Mouse (Mus musculus) thymus, adult 2 months (tissue): ENCODE measurements around the gene Ece1. TPM values are rescaled to one million over a fixed set of nuclear protein-coding genes. Genes with fewer than 3 reads are reported as not detected.

ENCODE experiments used
- DNase-seq: peaks from one replicate; pipeline ENCODE4 v3.0.0; 2021
- H3K27ac ChIP-seq: fragments of 200-500 bp; 2 replicates; pipeline ENCODE4 v1.5.1; 2012; ENCODE audit warnings: low read length, control low read depth; ENCODE audit not compliant: control insufficient read depth, insufficient read depth
- H3K27me3 ChIP-seq: fragments of 200-500 bp; 2 replicates; pipeline ENCODE4 v1.6.1; 2012; ENCODE audit warnings: mild to moderate bottlenecking, low read length, moderate library complexity, mixed read lengths; ENCODE audit not compliant: control insufficient read depth, insufficient read depth
- H3K36me3 ChIP-seq: fragments of 200-500 bp; 2 replicates; pipeline ENCODE4 v1.6.1; 2012; ENCODE audit warnings: mild to moderate bottlenecking, low read length, moderate library complexity; ENCODE audit not compliant: control insufficient read depth, insufficient read depth
- H3K4me1 ChIP-seq: fragments of 200-500 bp; replicated peaks from 2 replicates; pipeline ENCODE4 v1.6.1; 2012; ENCODE audit warnings: low read length; ENCODE audit not compliant: control insufficient read depth, insufficient read depth
- H3K4me3 ChIP-seq: fragments of 200-500 bp; 2 replicates; pipeline ENCODE4 v1.5.1; 2012; ENCODE audit warnings: mild to moderate bottlenecking, low read length, control low read depth, moderate library complexity; ENCODE audit not compliant: control insufficient read depth, insufficient read depth
- CTCF ChIP-seq: fragments of 200-500 bp; IDR thresholded peaks from 2 replicates; pipeline ENCODE4 v1.5.1; 2012; ENCODE audit warnings: mild to moderate bottlenecking, control low read depth, low read length, moderate library complexity, borderline replicate concordance; ENCODE audit not compliant: control insufficient read depth, poor library complexity, insufficient read depth; ENCODE audit errors: extremely low read depth
- POLR2A ChIP-seq: fragments of 200-500 bp; IDR thresholded peaks from 2 replicates; pipeline ENCODE4 v1.6.1; 2012; ENCODE audit warnings: mild to moderate bottlenecking, low read length, control low read depth, moderate library complexity; ENCODE audit not compliant: control insufficient read depth, poor library complexity, insufficient read depth; ENCODE audit errors: extremely low read depth
- WGBS: fragments of 180-500 bp; shearing (Covaris S2); methylation state at CpG from one replicate; pipeline ENCODE4 v1.1.7; 2018; 5-methylcytosine and 5-hydroxymethylcytosine counted together
- polyA plus RNA-seq: library from polyadenylated mRNA; depleted of rRNA; stranded (reverse); fragments of >200 nt; gene quantifications from 2 replicates; pipeline ENCODE4 v1.2.3, GENCODE M21; 2012

Ece1 gene
- polyA plus RNA-seq, 1 experiment = 27.3 TPM

DNA sequence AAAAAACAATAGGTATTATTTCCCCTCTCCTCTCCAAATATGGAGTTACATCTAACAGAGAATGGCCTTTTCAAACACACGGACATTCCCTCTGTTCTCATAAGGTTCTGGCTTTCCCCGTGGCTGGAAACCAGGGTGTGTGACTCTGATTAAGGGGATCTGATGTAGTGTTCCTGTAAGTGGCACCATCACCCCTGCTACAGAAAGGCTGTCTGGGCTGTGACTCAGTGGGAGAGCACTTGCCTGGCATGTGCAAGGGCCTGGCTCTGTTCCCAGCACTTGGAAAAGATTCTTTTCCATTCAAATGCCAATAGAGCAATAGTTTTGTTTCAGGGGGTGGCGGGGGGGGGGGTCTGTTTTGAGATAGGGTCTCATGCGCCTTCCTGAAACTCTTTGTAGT, 63.1 kb downstream of the Ece1 start:
- Histone ChIP-seq H3K27ac (no peak overlapping the region), H3K27me3 (no peaks in the 10 kb centered on the region), H3K36me3 (no peaks in the 10 kb centered on the region), H3K4me1 (no peaks in the 10 kb centered on the region), H3K4me3 (no peak overlapping the region)
- no peak for TF ChIP-seq POLR2A
- no peak for TF ChIP-seq CTCF
- no peak for DNase-seq
- WGBS = 95% methylated on average over 4 of the region's 4 CpGs

DNA sequence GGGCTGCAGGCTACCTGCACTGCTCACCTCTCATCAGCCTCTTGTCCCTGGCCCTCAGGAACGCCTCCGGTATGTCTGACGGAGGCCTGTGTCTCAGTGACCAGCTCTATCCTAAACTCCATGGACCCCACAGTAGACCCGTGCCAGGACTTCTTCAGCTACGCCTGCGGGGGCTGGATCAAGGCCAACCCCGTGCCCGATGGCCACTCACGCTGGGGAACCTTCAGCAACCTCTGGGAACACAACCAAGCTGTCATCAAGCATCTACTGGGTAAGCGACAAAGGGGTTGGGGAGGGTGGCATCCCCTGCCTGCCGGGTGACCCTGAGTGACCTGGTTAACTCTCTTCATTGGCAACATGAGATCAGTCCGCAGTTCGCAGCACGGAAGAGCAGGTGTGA, 64.1 kb downstream of the Ece1 start:
- no peak for TF ChIP-seq POLR2A
- no peak for TF ChIP-seq CTCF
- no peak overlapping the region for H3K4me3 ChIP-seq
- H3K27ac ChIP-seq = no peak overlapping the region
- DNase-seq = no peak
- no peaks in the 10 kb centered on the region for H3K36me3 ChIP-seq
- H3K27me3 ChIP-seq = no peaks in the 10 kb centered on the region
- 97% methylated on average over 14 of the region's 14 CpGs for WGBS
- no peaks in the 10 kb centered on the region for H3K4me1 ChIP-seq

DNA sequence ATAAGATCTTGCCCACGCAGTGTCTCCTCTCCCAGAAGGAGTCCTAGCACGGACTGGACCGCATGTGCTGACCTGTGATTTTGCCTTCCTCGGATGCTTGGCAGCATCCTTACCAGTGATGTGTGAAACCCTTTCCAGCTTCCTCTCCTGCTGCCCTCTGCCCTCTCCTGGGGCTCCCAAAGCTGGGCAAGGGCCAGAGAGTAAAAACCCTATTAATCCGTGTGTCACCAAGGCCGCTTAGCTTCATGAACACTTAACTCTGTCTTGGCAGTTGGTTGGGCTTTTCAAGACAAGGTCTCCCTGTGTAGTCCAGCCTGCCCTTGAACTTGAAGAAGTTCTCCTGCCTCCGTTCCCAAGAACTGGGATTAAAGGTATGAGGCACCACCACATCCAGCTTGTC, 65.1 kb downstream of the Ece1 start:
- 98% methylated on average over 7 of the region's 7 CpGs for WGBS
- no peaks in the 10 kb centered on the region for H3K27me3 ChIP-seq
- no peak overlapping the region for H3K4me3 ChIP-seq
- no peak overlapping the region for H3K27ac ChIP-seq
- no peak for TF ChIP-seq POLR2A
- no peak for TF ChIP-seq CTCF
- DNase-seq = no peak
- no peaks in the 10 kb centered on the region for H3K4me1 ChIP-seq
- no peaks in the 10 kb centered on the region for H3K36me3 ChIP-seq

DNA sequence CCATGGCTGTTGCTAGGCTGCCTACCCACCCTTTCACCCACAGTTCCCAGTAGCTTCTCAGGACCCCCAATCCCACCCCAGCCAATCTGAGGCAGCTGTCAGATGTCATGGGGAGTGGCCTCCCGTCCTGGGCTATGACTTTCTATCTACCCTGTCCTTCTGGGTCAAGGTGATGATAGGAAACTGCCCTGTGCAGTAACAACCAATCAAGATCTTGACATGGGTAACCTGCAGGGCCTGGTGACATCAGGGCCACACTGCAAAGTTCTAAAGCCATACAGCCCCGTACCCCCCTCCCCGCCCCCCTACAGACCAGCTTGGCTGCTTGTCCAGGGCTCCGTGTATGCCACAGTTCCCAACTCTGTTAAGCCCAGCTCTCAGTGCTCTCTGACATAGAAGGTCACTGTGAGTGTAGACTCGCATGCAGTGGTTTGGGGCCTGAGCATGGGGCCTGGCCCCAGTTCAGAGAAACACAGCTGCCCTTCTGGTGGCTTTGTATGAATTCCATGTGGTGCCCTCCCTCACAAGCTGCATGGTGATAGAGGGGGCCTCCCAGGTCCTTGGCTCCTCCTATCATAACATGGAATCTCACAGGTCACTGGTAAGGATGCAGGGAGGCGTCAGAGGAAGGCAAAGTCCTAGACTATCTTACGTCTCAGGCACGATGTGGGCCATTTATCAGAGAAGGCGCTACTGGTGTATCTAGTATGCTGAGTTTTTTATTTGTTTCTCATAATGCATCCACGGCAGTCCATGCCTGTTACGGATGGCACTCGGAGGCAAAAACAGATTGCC, 65.9 kb downstream of the Ece1 start:
- H3K36me3 ChIP-seq = no peaks in the 10 kb centered on the region
- TF ChIP-seq CTCF (no peak), POLR2A (no peak)
- H3K27me3 ChIP-seq = no peaks in the 10 kb centered on the region
- H3K4me1 ChIP-seq = no peaks in the 10 kb centered on the region
- 97% methylated on average over 12 of the region's 12 CpGs for WGBS
- H3K27ac ChIP-seq = no peak overlapping the region
- DNase-seq = no peak
- no peak overlapping the region for H3K4me3 ChIP-seq

DNA sequence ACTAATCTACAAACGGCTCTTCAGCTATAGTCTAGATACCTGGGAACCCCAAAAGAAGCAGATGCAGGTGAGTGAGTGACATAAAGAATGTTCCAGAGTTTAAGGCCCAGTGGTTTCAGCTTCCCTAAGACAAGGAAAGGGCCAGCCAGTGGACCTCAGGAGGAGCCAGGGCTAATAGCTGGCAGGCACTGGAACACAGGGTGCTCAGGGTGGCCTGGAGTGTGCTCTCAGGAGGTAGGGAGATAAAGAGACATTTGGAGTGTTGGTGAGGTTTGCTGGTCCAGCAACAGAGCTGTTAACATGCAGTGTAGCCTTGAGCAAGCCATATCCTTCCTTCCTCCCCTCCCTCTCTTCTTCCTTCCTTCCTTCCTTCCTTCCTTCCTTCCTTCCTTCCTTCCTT, 66.8 kb downstream of the Ece1 start:
- TF ChIP-seq POLR2A = no peak
- TF ChIP-seq CTCF = no peak
- no peak overlapping the region for H3K27ac ChIP-seq
- WGBS = 100% methylated on average over 1 of the region's 1 CpGs
- H3K4me3 ChIP-seq = no peak overlapping the region
- H3K27me3 ChIP-seq = no peaks in the 10 kb centered on the region
- H3K36me3 ChIP-seq = no peaks in the 10 kb centered on the region
- no peak for DNase-seq
- H3K4me1 ChIP-seq = no peaks in the 10 kb centered on the region

DNA sequence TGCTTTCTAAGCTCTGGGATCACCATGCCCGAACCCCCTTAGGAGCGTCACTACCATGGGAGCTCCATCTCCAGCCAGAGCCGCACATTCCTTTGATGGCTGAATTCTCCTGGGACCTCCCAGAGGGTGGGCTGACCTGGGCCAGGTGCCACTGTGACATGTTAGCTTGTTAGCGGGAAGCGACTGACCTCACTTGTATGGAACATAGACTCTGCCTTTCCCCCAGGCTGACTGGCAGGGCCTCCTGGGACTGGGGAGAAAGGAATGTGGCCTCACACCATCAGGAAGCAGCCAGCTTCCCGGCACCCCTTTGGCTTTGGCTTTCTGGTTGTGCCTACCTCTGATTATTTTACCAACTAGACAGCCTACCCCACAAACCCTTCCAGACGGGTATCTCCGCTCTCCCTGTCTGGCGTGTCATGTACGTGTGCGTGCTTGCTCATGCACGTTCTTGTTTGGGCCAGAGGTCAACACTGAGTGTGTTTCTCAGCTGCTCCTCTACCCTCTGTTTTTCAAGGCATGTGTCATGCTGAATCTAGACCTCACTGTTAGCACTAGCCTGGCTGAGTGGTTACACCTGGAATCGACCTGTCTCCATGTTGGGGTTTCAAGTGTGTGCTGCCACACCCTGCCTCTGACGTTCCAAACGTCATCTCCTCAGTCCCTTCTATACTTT, 67.4 kb downstream of the Ece1 start:
- H3K4me1 ChIP-seq = no peaks in the 10 kb centered on the region
- WGBS = 94% methylated on average over 15 of the region's 15 CpGs
- no peaks in the 10 kb centered on the region for H3K27me3 ChIP-seq
- TF ChIP-seq CTCF = no peak
- no peak for TF ChIP-seq POLR2A
- no peak overlapping the region for H3K27ac ChIP-seq
- no peak overlapping the region for H3K4me3 ChIP-seq
- no peak for DNase-seq
- no peaks in the 10 kb centered on the region for H3K36me3 ChIP-seq

DNA sequence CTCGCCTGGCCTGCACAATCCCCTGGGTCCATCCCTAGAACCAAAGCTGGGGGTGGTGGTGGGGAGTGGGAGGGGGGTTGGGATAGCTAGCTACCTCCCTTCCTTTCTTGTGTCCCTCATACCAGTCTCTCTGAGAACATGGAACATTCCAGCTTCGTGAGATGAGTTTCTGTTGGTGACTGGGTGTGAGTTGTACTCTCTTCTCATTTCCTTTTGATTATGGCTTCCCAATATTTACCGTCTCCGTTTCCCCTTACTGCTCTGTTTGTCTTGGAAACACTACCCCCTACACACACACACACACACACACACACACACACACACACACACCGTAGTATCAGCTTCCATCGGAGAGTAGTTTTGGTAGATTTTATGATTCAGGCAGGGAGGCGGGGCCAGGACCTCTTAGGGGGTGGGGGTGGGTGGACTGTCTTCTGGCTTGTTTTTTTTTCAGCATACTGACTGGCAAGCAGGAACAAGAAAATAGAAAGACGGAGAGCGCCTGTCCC, 68.5 kb downstream of the Ece1 start:
- Histone ChIP-seq H3K4me1 (no peaks in the 10 kb centered on the region), H3K4me3 (no peak overlapping the region), H3K27me3 (no peaks in the 10 kb centered on the region), H3K36me3 (no peaks in the 10 kb centered on the region), H3K27ac (no peak overlapping the region)
- DNase-seq = no peak
- TF ChIP-seq POLR2A (no peak), CTCF (no peak)
- 95% methylated on average over 9 of the region's 9 CpGs for WGBS
